Mouse (Mus musculus) cerebellum, adult 11-12 months (tissue): ENCODE results near the gene Olfr1532-ps1.
"Not testable (repeated sequence)": the region's sequence is repeated elsewhere in the genome, so short reads cannot be mapped to it uniquely, and the experiment has no call there.

Source experiments
- DNase-seq: peaks from one replicate; pipeline ENCODE4 v3.0.0; 2022

Gene Olfr1532-ps1

DNA sequence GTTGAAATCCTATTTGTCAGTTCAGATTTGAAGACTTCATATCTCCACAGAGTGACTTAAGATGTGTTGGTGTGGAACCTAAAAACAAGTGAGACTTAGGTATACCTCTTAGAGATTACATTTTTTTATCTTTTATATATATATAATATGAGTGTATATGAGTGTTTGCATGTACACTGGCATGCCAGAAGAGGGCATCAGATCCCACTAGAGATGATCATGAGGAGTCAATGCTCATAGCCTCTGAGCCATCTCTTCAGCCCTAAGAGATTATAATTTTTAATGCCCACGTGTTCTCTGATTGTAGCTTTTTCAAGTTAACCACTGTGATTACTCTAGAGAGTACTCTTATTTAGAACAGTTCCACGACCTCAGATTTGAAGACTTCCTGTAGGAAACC is at the start of gene Olfr1532-ps1:
Olfr1532-ps1 (plus strand) TSS at position 326 of the 400 bp plus-strand sequence.
- no peak for DNase-seq

DNA sequence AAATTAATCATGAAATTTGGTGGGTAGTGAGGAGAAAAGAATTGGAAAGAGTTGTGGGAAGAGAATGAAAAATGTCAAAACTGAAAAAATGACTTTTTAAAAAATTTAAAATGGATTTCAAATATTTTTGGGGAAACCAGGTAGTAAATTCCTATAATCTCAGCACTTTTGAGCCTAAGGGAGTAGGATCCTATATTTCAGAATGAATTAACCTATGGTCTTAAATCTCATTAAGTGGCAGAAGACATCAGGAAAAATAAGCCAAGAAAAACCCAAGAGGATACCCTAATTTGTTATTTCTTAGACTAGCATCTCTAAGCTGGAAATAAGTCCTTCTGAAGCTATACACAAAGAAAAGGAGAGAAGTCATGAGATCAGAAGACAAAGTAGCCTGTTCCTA is 44.9 kb upstream of the Olfr1532-ps1 start, which contains the start of gene Olfr704:
Olfr704 (plus strand) TSS at position 301 of the 400 bp plus-strand sequence.
- DNase-seq = no peak

DNA sequence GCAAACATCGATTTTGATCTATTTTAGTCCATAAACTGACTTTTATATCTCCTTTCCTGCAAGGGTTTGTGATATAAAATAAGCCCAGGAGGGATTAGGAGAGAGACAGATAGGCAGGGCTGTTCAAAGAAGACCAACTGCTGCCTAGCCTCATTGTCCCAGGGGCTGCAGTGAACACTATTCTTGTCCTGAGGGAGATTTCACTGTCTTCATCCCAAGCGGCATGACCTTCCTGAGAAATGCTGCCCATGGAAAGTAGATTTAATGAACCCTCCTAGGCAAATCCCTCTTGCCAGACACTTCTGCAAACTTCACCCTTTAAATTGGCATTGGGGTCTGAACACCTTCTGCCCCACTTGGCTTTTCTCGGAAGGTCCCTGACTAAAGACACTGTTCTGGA is 31.0 kb upstream of the Olfr1532-ps1 start, which contains the start of gene Olfr705:
Olfr705 (minus strand) TSS at position 101 of the 400 bp plus-strand sequence.
- DNase-seq = no peak

DNA sequence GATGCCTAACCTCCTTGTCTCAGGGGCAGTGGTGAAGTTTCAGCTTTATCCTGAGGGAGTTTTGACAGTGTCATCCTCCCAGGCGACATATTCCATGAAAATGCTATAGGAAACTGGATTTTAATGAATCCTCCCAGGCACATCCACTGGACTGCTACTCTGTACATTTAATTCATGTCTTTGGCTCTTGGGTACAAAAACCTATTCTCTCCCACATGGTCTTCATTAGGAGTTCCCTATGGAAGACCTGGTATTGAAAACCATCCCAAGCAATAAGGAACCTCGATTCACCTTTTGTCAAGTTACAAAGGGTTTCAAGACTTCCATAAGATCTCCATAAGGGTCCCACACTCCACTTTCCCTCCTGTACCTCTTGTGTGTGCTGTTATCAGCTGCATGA is 19.7 kb upstream of the Olfr1532-ps1 start, which contains the start of gene Olfr706:
Olfr706 (minus strand) TSS at position 101 of the 400 bp plus-strand sequence.
- no peak for DNase-seq

DNA sequence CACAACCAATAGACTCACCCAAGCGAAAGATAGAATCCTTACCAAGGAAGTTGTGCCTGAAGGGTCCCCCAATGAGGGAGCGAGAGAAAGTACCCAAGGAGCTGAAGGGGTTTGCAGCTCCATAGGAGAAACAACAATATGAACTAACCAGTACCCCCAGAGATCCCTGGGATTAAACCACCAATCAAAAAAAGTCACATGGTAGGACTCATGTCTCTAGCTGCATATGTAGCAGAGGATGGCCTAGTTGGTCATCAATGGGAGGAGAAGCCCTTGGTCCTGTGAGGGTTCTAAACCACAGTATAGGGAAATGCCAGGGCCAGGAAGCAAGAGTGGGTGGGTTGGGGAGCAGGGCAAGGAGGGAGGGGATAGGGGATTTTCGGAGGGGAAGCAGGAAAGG is 6.7 kb upstream of the Olfr1532-ps1 start, which contains the start of gene Olfr707:
Olfr707 (minus strand) TSS at position 101 of the 400 bp plus-strand sequence.
- not testable (repeated sequence) for DNase-seq

DNA sequence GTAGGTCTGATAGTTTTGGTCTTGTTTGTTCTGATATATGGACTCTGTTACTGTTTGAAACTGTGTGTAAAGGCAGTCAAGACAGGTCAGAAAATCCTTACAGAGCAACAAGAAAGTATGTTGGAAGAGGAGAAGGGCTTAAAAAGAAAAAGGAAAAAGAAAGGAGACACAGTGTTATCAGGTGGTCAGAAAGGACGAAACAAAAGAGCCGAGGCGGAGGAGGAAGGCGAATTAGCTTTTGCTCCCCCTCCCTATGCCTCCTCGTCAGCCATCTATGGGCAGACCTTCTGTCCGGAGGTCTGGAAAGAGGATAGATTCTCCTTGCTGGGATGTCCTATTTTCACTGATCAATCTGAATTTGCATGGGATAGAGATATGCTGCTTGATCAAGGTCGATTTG is 13.2 kb downstream of the Olfr1532-ps1 start:
- DNase-seq = not testable (repeated sequence)

DNA sequence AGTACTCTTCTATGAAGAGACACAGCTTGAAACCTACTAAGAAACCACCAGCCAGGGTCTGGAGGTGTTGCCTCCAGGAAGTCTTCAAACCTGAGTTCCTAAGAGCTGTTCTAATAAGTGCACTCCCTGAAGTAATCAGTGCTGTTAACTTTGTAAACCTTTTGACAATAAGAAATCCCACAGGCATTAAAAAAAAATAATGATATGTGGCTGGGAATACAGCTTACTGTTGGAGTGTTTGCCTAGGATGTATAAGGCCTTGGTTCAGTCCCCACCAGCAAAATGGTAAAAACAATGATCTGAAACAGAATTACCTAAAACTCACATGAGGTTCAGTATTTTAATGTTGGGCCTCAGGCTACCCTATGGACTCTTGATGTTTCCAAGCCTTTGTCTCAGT is 24.3 kb downstream of the Olfr1532-ps1 start, which contains the start of gene Olfr709-ps1:
Olfr709-ps1 (minus strand) TSS at position 101 of the 400 bp plus-strand sequence.
- DNase-seq = no peak

DNA sequence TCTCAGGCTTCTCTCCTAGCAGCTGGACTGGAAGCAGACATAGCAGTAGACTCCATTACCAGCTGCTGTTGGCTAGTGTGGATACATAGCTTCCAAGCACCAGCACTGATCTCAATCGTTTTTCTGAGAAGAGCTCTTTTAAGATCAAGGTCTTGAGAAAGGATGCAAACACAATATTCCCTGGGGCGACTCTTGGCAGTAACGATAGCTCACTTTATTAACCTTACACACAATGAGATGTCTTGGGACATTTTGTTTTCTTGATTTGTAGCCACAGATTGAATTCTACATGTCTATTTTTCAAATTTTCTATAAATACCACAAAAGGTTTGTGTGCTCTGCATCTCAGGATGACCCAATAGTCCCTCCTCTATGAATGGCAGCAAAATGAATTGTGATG is 40.4 kb downstream of the Olfr1532-ps1 start, which contains the start of gene Olfr710:
Olfr710 (minus strand) TSS at position 101 of the 400 bp plus-strand sequence.
- DNase-seq = no peak

DNA sequence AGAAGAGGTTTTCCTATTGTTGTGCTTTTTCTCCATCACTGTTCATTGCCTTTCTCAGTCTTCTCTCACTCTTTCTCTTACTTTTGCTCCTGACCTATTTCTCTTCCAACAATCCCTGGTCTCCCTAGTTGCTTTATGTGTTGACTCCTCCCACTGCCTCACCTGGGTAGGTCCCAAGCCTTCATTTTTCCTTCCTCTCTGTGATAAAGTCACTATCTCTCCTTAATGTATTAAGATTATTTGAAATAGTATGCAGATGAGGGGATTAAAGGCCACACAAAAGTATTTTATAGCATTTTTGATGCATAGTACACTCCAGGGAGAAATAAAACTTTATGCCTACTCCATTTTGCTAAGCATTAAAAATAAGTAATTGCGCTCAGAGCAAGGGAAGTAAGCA is 56.0 kb downstream of the Olfr1532-ps1 start, which contains the start of gene Olfr6:
Olfr6 (minus strand) TSS at position 101 of the 400 bp plus-strand sequence.
- no peak for DNase-seq
